Mouse (Mus musculus): ENCODE measurements around the gene Ptprq. TPM values are rescaled to one million over a fixed set of nuclear protein-coding genes. Genes with fewer than 3 reads are reported as not detected.

Gene Ptprq
- total RNA-seq, 1 experiment: 0.04 TPM

- no peak overlapping the region for H3K9ac ChIP-seq (ENCODE audit: insufficient read depth, low read depth, low read length, poor library complexity, severe bottlenecking)
- in situ Hi-C loops (cut with MboI; ENCODE audit: low sequenced_read_pairs in 2 of 2, unreplicated experiment in 2 of 2): no loop called here
- H3K4me3 ChIP-seq (ENCODE audit: insufficient read depth in 1 of 2, low read depth in 1 of 2, low read length in 2 of 2, poor library complexity in 1 of 2, severe bottlenecking in 1 of 2): no peak overlapping the region
- no peak overlapping the region for H3K27ac ChIP-seq (ENCODE audit: insufficient read depth, low read depth, low read length, poor library complexity, severe bottlenecking)
- H3K36me3 ChIP-seq (ENCODE audit: control insufficient read depth, insufficient read depth, low read length, poor library complexity, severe bottlenecking): no peaks in the 10 kb centered on the region
- H3K9me3 ChIP-seq (ENCODE audit: control insufficient read depth, insufficient read depth, low read depth, low read length): no peaks in the 10 kb centered on the region
- TF ChIP-seq ZC3H11A (IDR thresholded peaks at IDR 0.05; ENCODE audit: borderline replicate concordance, low read depth, low read length) (no peak), MAFK (IDR thresholded peaks at IDR 0.05; ENCODE audit: insufficient read depth, low read depth, low read length) (no peak), CHD2 (IDR thresholded peaks at IDR 0.05; ENCODE audit: low read depth, low read length) (no peak), ZNF384 (IDR thresholded peaks at IDR 0.05; ENCODE audit: low read depth, low read length) (no peak), HCFC1 (IDR thresholded peaks at IDR 0.05; ENCODE audit: borderline replicate concordance, insufficient read depth, low read length) (no peak)
- peak; percentile 6 for DNase-seq (ENCODE audit: low read depth, low spot score)
- H3K4me1 ChIP-seq (ENCODE audit: control insufficient read depth in 2 of 2, insufficient read depth in 2 of 2, low read length in 2 of 2, poor library complexity in 1 of 2): no peaks in the 10 kb centered on the region
Measured at GRCm38 (mm10) chr10:107473497-107473896, 246.4 kb downstream of the Ptprq start.

- no peak overlapping the region for H3K27ac ChIP-seq (ENCODE audit: insufficient read depth, low read depth, low read length, poor library complexity, severe bottlenecking)
- in situ Hi-C loops (cut with MboI; ENCODE audit: low sequenced_read_pairs in 2 of 2, unreplicated experiment in 2 of 2): no loop called here
- no peaks in the 10 kb centered on the region for H3K36me3 ChIP-seq (ENCODE audit: control insufficient read depth, insufficient read depth, low read length, poor library complexity, severe bottlenecking)
- no peaks in the 10 kb centered on the region for H3K4me1 ChIP-seq (ENCODE audit: control insufficient read depth in 2 of 2, insufficient read depth in 2 of 2, low read length in 2 of 2, poor library complexity in 1 of 2)
- no peak overlapping the region for H3K4me3 ChIP-seq (ENCODE audit: insufficient read depth in 1 of 2, low read depth in 1 of 2, low read length in 2 of 2, poor library complexity in 1 of 2, severe bottlenecking in 1 of 2)
- H3K9me3 ChIP-seq (ENCODE audit: control insufficient read depth, insufficient read depth, low read depth, low read length): no peaks in the 10 kb centered on the region
- H3K9ac ChIP-seq (ENCODE audit: insufficient read depth, low read depth, low read length, poor library complexity, severe bottlenecking): no peak overlapping the region
- TF ChIP-seq ZC3H11A (IDR thresholded peaks at IDR 0.05; ENCODE audit: borderline replicate concordance, low read depth, low read length): no peak
- no peak for TF ChIP-seq MAFK (IDR thresholded peaks at IDR 0.05; ENCODE audit: insufficient read depth, low read depth, low read length)
- TF ChIP-seq ZNF384 (IDR thresholded peaks at IDR 0.05; ENCODE audit: low read depth, low read length): no peak
- TF ChIP-seq HCFC1 (IDR thresholded peaks at IDR 0.05; ENCODE audit: borderline replicate concordance, insufficient read depth, low read length): no peak
- no peak for TF ChIP-seq CHD2 (IDR thresholded peaks at IDR 0.05; ENCODE audit: low read depth, low read length)
- no peak for DNase-seq (ENCODE audit: low read depth, low spot score)
Measured at GRCm38 (mm10) chr10:107471712-107472111, 248.1 kb downstream of the Ptprq start.

- Histone ChIP-seq H3K4me3 (ENCODE audit: insufficient read depth in 1 of 2, low read depth in 1 of 2, low read length in 2 of 2, poor library complexity in 1 of 2, severe bottlenecking in 1 of 2) (no peak overlapping the region), H3K27ac (ENCODE audit: insufficient read depth, low read depth, low read length, poor library complexity, severe bottlenecking) (no peak overlapping the region), H3K36me3 (ENCODE audit: control insufficient read depth, insufficient read depth, low read length, poor library complexity, severe bottlenecking) (no peaks in the 10 kb centered on the region), H3K9me3 (ENCODE audit: control insufficient read depth, insufficient read depth, low read depth, low read length) (no peaks in the 10 kb centered on the region), H3K4me1 (ENCODE audit: control insufficient read depth in 2 of 2, insufficient read depth in 2 of 2, low read length in 2 of 2, poor library complexity in 1 of 2) (no peaks in the 10 kb centered on the region), H3K9ac (ENCODE audit: insufficient read depth, low read depth, low read length, poor library complexity, severe bottlenecking) (no peak overlapping the region)
- DNase-seq (ENCODE audit: low read depth, low spot score): no peak
- in situ Hi-C loops (cut with MboI; ENCODE audit: low sequenced_read_pairs in 2 of 2, unreplicated experiment in 2 of 2): no loop called here
- TF ChIP-seq HCFC1 (IDR thresholded peaks at IDR 0.05; ENCODE audit: borderline replicate concordance, insufficient read depth, low read length) (no peak), ZC3H11A (IDR thresholded peaks at IDR 0.05; ENCODE audit: borderline replicate concordance, low read depth, low read length) (no peak), CHD2 (IDR thresholded peaks at IDR 0.05; ENCODE audit: low read depth, low read length) (no peak), ZNF384 (IDR thresholded peaks at IDR 0.05; ENCODE audit: low read depth, low read length) (no peak), MAFK (IDR thresholded peaks at IDR 0.05; ENCODE audit: insufficient read depth, low read depth, low read length) (no peak)
Measured at GRCm38 (mm10) chr10:107467819-107468218, 252.0 kb downstream of the Ptprq start.

Other genes starting within 250 kb of the Ptprq start
- gene Myf5, start 233.9 kb downstream of the Ptprq start, total RNA-seq (2012; rRNA removed): not detected in 2 replicates
- gene Myf6, start 225.3 kb downstream of the Ptprq start, total RNA-seq (2012; rRNA removed): not detected in 2 replicates
- under 0.01 TPM in 1 of 2 replicates, not detected in the other for gene Otogl, start 192.1 kb upstream of the Ptprq start, total RNA-seq (2012; rRNA removed)